Mouse (Mus musculus) stomach, embryonic 15.5 days (tissue): ENCODE data around the gene Mum1. TPM values are rescaled to one million over a fixed set of nuclear protein-coding genes. Genes with fewer than 3 reads are reported as not detected.

Experiments used
- ATAC-seq: fragments of 200-750 bp; cut with Nextera tagmentation; 2 replicates; pipeline ENCODE4 v1.8.0; 2017; ENCODE audit warnings: low read depth, moderate number of reproducible peaks, moderate TSS enrichment; ENCODE audit not compliant: insufficient read depth, low FRiP score
- H3K27ac ChIP-seq: fragments of 300-500 bp; sonication (generic); 2 replicates; pipeline ENCODE4 v1.5.1; 2015; ENCODE audit warnings: mild to moderate bottlenecking, inconsistent platforms
- H3K27me3 ChIP-seq: fragments of 300-500 bp; sonication (generic); replicated peaks from 2 replicates; pipeline ENCODE4 v1.6.1; 2015; ENCODE audit warnings: inconsistent platforms
- H3K36me3 ChIP-seq: fragments of 300-500 bp; sonication (generic); 2 replicates; pipeline ENCODE4 v1.6.1; 2015; ENCODE audit warnings: inconsistent platforms
- H3K4me1 ChIP-seq: fragments of 300-500 bp; sonication (generic); 2 replicates; pipeline ENCODE4 v1.6.1; 2015; ENCODE audit warnings: inconsistent platforms
- H3K4me2 ChIP-seq: fragments of 300-500 bp; sonication (generic); 2 replicates; pipeline ENCODE4 v1.6.1; 2015; ENCODE audit warnings: mild to moderate bottlenecking, inconsistent platforms
- H3K4me3 ChIP-seq: fragments of 300-500 bp; sonication (generic); replicated peaks from 2 replicates; pipeline ENCODE4 v1.5.1; 2015; ENCODE audit warnings: inconsistent platforms
- H3K9ac ChIP-seq: fragments of 300-500 bp; sonication (generic); 2 replicates; pipeline ENCODE4 v1.6.1; 2015; ENCODE audit warnings: inconsistent platforms
- H3K9me3 ChIP-seq: fragments of 300-500 bp; sonication (generic); 2 replicates; pipeline ENCODE4 v1.6.1; 2016; ENCODE audit warnings: inconsistent platforms
- WGBS: fragments of 180-500 bp; shearing (Covaris S2); methylation state at CpG from one replicate; pipeline ENCODE4 v1.1.7; 2015; 5-methylcytosine and 5-hydroxymethylcytosine counted together
- polyA plus RNA-seq: library from polyadenylated mRNA; unstranded; fragments of >200 nt; fragmentation: Nextera tagmentation; extraction: Ambion mirVana; gene quantifications from 2 replicates; pipeline ENCODE4 v1.2.1, GENCODE M21; 2015

The Mum1 gene
- 58.6 and 66.5 TPM in 2 replicates for polyA plus RNA-seq

- H3K4me1 ChIP-seq: peaks cover 26% of the 10 kb centered on the region
Observed at GRCm38 (mm10) chr10:80226416-80227165, at the start of gene Mum1. Gene Mum1 (plus strand): TSS chr10:80226434.

GRCm38 (mm10) chr10:80177441-80178279, 48.6 kb upstream of the Mum1 start:
- no peaks in the 10 kb centered on the region for H3K36me3 ChIP-seq
- peaks cover 21% of the 10 kb centered on the region for H3K4me1 ChIP-seq
- H3K27ac ChIP-seq: no peak overlapping the region
- no peak overlapping the region for H3K4me2 ChIP-seq
- no peaks in the 10 kb centered on the region for H3K9me3 ChIP-seq
- no peak overlapping the region for H3K9ac ChIP-seq
- 69% methylated on average over 7 of the region's 7 CpGs for WGBS
- H3K27me3 ChIP-seq: no peaks in the 10 kb centered on the region; the same call in 1 of the 2 replicates
- ATAC-seq: no peak
- H3K4me3 ChIP-seq: no peak overlapping the region

More at GRCm38 (mm10) chr10:80226416-80227165, at the start of gene Mum1:
- peak within 1 kb of the TSS; percentile 80 for H3K9ac ChIP-seq
- under 1% methylated on average over 65 of the region's 75 CpGs for WGBS
- H3K4me2 ChIP-seq: peak within 1 kb of the TSS; percentile 80
- H3K27ac ChIP-seq: peak within 1 kb of the TSS; percentile 94
- ATAC-seq: peak; percentile 99
- no peaks in the 10 kb centered on the region for H3K27me3 ChIP-seq
- H3K36me3 ChIP-seq: peaks cover 19% of the 10 kb centered on the region
- H3K9me3 ChIP-seq: no peaks in the 10 kb centered on the region
- H3K4me3 ChIP-seq: peak within 1 kb of the TSS; percentile 92

GRCm38 (mm10) chr10:80179068-80180051, 46.9 kb upstream of the Mum1 start, which contains the start of gene Efna2:
Gene Efna2 (plus strand): TSS chr10:80179482.
- peak within 1 kb of the TSS; percentile 67 for H3K4me3 ChIP-seq
- no peaks in the 10 kb centered on the region for H3K9me3 ChIP-seq
- H3K9ac ChIP-seq: peak within 1 kb of the TSS; percentile 52
- peak; percentile 36; the same call in 1 of the 2 replicates for ATAC-seq
- H3K4me2 ChIP-seq: peak within 1 kb of the TSS; percentile 72
- H3K27ac ChIP-seq: peak within 1 kb of the TSS; percentile 57; the same call in 1 of the 2 replicates
- H3K27me3 ChIP-seq: no peaks in the 10 kb centered on the region; the same call in 1 of the 2 replicates
- no peaks in the 10 kb centered on the region for H3K36me3 ChIP-seq
- peaks cover 16% of the 10 kb centered on the region for H3K4me1 ChIP-seq
- WGBS: under 1% methylated on average over 75 of the region's 106 CpGs

- Histone ChIP-seq H3K27me3 (no peaks in the 10 kb centered on the region; the same call in 1 of the 2 replicates), H3K9me3 (no peaks in the 10 kb centered on the region), H3K4me3 (peak overlapping the region; percentile 67), H3K9ac (0 out of 2 replicates have a peak overlapping the region, but pooled peaks have one; percentile 52), H3K36me3 (no peaks in the 10 kb centered on the region), H3K4me1 (peaks cover 16% of the 10 kb centered on the region), H3K27ac (no peak overlapping the region), H3K4me2 (peak overlapping the region; percentile 72)
- 47% methylated on average over 6 of the region's 6 CpGs for WGBS
- no peak for ATAC-seq
Observed at GRCm38 (mm10) chr10:80180288-80180687, 45.9 kb upstream of the Mum1 start.

GRCm38 (mm10) chr10:80180823-80181222, 45.4 kb upstream of the Mum1 start:
- H3K4me2 ChIP-seq: peak overlapping the region; percentile 72
- H3K4me3 ChIP-seq: 0 out of 2 replicates have a peak overlapping the region, but pooled peaks have one; percentile 67
- H3K27me3 ChIP-seq: no peaks in the 10 kb centered on the region; the same call in 1 of the 2 replicates
- no peaks in the 10 kb centered on the region for H3K9me3 ChIP-seq
- peaks cover 16% of the 10 kb centered on the region for H3K4me1 ChIP-seq
- no peak for ATAC-seq
- H3K9ac ChIP-seq: no peak overlapping the region
- no peaks in the 10 kb centered on the region for H3K36me3 ChIP-seq
- H3K27ac ChIP-seq: no peak overlapping the region
- WGBS: 42% methylated on average over 5 of the region's 5 CpGs

GRCm38 (mm10) chr10:80182547-80182946, 43.7 kb upstream of the Mum1 start:
- no peaks in the 10 kb centered on the region for H3K36me3 ChIP-seq
- no peaks in the 10 kb centered on the region for H3K9me3 ChIP-seq
- no peak overlapping the region for H3K4me2 ChIP-seq
- no peak overlapping the region for H3K9ac ChIP-seq
- no peak overlapping the region for H3K27ac ChIP-seq
- peaks cover 16% of the 10 kb centered on the region for H3K4me1 ChIP-seq
- WGBS: 92% methylated on average over 7 of the region's 7 CpGs
- no peaks in the 10 kb centered on the region; the same call in 1 of the 2 replicates for H3K27me3 ChIP-seq
- no peak overlapping the region for H3K4me3 ChIP-seq
- no peak for ATAC-seq

- ATAC-seq: no peak
- Histone ChIP-seq H3K4me1 (peaks cover 9% of the 10 kb centered on the region), H3K27ac (no peak overlapping the region), H3K36me3 (no peaks in the 10 kb centered on the region), H3K27me3 (peaks cover 21% of the 10 kb centered on the region), H3K9me3 (no peaks in the 10 kb centered on the region), H3K4me3 (no peak overlapping the region), H3K4me2 (no peak overlapping the region), H3K9ac (no peak overlapping the region)
- 47% methylated on average over 27 of the region's 27 CpGs for WGBS
Observed at GRCm38 (mm10) chr10:80186649-80187048, 39.6 kb upstream of the Mum1 start.

GRCm38 (mm10) chr10:80187739-80188138, 38.5 kb upstream of the Mum1 start:
- no peak overlapping the region for H3K4me2 ChIP-seq
- peaks cover 9% of the 10 kb centered on the region for H3K4me1 ChIP-seq
- no peak for ATAC-seq
- H3K27me3 ChIP-seq: peaks cover 32% of the 10 kb centered on the region
- WGBS: 92% methylated on average over 10 of the region's 10 CpGs
- H3K9me3 ChIP-seq: no peaks in the 10 kb centered on the region
- H3K4me3 ChIP-seq: no peak overlapping the region
- H3K36me3 ChIP-seq: no peaks in the 10 kb centered on the region
- H3K9ac ChIP-seq: no peak overlapping the region
- no peak overlapping the region for H3K27ac ChIP-seq

- Histone ChIP-seq H3K27me3 (peaks cover 33% of the 10 kb centered on the region), H3K36me3 (no peaks in the 10 kb centered on the region), H3K4me1 (peaks cover 9% of the 10 kb centered on the region), H3K9ac (no peak overlapping the region), H3K4me2 (no peak overlapping the region), H3K27ac (no peak overlapping the region), H3K4me3 (no peak overlapping the region), H3K9me3 (no peaks in the 10 kb centered on the region)
- ATAC-seq: no peak
- whole genome bisulfite sequencing: 74% methylated on average over 15 of the region's 15 CpGs
Observed at GRCm38 (mm10) chr10:80188453-80189024, 37.7 kb upstream of the Mum1 start.

GRCm38 (mm10) chr10:80189999-80190398, 36.2 kb upstream of the Mum1 start:
- peak overlapping the region; percentile 16; the same call in 1 of the 2 replicates for H3K9ac ChIP-seq
- peak overlapping the region; percentile 40 for H3K4me3 ChIP-seq
- H3K27me3 ChIP-seq: peaks cover 33% of the 10 kb centered on the region
- no peaks in the 10 kb centered on the region for H3K36me3 ChIP-seq
- no peak overlapping the region for H3K27ac ChIP-seq
- peaks cover 9% of the 10 kb centered on the region for H3K4me1 ChIP-seq
- no peak for ATAC-seq
- WGBS: 17% methylated on average over 21 of the region's 21 CpGs
- no peaks in the 10 kb centered on the region for H3K9me3 ChIP-seq
- H3K4me2 ChIP-seq: peak overlapping the region; percentile 81
